Mouse (Mus musculus): ENCODE data around the gene Spn.

The Spn gene

DNA sequence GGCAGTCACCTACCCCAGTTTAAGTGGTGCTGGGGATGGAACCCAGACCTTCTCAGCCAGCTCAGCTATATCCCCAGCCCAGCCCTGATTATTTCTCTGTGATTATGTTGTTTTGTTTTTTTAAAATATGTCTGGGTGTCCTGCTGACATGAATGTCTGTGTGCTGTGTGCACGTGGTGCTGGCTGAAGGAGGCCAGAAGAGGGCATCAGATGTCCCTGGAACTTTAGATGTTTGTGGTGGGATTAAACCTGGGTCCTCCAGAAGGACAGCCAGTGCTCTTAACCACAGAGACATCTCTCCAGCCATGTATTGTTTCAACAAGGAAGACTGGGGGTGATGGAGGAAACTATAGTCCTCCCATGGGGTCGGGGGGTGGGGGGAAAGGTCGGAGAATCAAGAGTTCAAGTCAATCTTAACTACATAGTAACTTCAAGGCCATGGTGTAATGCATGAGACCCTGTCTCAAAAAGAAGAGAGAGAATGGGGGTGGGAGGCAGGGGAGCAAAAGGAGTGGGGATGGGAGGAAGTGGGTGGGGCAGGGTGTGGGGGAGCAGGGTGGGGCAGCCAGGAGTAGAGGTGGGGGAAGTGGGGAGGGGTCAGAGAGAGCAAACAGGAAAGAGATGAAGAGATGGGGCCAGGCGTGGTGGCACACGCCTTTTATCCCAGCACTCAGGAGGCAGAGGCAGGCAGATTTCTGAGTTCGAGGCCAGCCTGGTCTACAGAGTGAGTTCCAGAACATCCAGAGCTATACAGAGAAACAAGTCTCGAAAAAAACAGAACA is 3.2 kb upstream of the Spn start:
- DNase-seq (ENCODE audit: extremely low spot score), result no peak

DNA sequence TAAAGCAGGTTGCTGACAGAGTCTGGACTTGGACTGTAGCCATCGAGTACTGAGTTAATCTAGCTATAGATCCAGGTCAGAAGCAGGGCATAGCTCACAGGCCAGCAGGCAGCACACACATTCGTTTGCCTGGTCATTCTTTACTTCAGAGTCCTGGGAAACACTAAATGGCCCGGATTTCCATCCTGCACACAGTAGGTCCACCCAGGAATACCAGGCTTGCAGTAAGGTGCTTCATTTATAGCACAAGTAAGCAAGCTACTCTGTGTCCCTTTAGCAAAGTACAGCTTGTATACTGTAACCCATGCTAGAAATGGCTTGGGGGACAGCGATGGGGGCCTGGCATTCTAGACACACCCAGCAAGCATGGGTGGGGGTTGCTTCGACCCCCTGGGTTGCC is 1.9 kb upstream of the Spn start:
- DNase-seq (ENCODE audit: extremely low spot score), result no peak

DNA sequence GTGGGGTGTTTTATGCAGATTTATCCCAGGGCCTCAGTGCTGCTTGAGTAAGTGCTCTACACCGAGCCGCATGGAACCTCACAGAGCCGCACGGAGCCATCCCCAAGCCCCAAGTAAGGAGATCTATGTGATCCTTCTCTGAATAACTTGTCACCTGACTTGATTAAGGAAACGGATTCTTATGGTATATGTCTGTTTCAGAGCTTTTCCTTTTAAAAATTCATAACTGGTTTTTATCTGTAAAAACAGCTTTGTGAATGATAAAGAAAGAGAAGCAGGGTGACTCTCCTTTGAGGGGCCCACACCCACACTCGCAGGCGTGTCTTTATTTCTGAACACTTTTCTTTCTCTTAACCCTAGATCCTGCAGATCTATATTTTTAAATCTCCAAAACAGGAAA is 1.5 kb upstream of the Spn start:
- DNase-seq (ENCODE audit: extremely low spot score), result no peak

DNA sequence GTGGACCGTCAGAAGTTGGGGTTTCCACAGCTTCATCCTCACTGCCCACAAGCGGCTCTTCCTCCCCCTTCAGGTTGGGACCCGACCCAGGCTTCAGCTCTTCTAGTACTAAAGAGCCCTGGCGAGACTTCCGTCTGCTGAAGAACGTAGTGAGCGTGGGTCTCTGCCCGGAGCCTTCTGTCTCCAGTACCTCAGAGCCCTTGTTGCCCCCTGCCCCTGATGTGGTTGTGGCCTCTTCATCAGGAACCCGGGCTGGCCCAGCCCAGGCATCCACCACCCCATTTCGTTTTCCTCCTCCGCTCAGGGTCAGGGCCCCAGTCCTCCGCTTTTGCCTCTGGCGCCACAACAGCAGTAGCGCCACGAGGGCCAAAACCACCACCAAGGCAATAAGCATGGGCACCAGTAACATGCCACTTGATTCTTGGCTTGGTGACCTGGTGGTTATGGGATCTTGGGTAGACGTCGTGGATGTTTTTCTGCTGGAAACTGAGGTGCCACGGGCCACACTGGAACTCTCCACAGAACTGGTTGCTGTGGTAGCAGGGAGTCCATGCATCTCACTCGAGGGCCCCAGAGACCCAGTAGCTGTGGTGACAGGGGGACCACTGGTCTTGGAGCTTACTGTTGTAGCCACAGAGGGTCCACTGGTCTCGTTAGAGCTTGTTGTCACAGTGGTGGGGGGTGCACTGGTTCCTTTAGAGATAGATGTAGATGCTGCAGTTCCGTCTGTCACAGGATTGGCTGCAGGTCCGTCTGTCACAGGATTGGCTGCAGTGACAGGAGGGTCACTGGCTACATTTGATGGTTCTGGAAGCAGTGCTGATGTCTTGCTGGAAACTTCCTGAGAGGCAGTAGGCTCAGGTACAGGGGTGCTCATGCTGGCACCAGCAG is 1.2 kb downstream of the Spn start:
- DNase-seq (ENCODE audit: extremely low spot score), result no peak

DNA sequence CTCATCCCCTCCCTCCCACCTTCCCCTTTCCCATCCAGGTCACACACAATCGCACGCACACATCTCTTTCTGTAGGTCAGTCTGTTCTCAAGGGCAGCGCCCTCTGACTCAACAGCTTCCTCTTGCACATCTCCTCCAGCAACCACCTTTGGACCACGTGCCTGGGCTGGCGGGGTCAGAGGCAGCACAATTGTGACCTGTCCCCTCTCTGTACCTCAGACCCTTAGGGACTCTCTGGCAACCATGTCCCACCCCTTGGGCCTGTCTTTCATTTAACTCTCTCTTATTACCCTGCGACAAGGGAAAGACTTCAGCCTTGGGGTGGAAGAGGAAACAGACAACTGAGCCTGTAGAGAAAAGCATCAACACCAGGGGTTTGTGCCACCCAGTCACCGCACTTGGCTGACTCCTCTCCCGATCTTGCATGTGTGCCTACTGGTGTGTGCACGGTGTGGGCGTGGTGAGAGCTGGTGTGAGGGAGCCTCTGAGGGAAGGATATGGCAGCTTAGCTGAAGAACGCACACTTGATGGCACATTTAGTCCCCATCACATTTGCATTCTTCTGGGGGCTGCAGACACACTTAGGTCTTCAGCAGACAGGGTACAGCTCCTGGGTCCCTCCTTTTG is 2.7 kb downstream of the Spn start:
- no peak for DNase-seq (ENCODE audit: extremely low spot score)

DNA sequence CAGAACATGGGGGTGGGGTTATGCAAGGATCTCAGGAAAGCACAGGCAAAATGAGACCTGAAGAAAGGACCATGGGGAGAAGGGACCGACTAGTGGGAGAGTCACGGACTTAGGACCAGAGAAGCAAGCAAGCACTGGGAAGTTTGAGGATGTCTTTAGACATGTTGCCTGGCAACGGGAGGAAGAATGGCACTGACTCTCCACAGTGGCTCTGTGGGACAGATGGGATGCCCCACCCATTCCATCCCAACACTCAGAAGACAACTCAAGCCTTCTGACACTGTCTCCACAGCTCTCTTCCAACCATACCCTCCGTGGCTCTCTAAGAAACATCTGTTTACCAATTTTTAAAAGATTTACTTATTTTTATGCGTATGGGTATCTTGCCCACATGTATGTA is 4.5 kb downstream of the Spn start:
- no peak for DNase-seq (ENCODE audit: extremely low spot score)

DNA sequence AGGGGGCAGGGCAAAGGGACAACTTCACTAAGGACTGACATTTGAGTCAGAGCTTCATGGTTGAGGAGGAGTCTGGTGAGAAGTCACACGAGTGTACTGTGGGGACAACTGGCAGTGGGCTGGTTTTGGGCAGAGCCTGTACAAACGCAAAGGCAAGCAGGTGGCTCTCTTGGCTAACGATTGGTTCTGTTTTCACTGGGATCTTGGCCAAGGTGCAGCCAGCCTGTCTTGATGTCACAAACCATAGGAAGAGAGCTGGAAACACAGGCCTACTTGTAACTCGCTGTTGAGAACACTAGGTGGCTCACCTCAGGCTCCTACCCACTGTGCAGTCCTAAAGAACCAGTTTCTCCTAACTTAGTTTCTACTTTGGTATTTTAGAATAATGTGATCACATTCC is 8.0 kb downstream of the Spn start:
- no peak for DNase-seq (ENCODE audit: extremely low spot score)

DNA sequence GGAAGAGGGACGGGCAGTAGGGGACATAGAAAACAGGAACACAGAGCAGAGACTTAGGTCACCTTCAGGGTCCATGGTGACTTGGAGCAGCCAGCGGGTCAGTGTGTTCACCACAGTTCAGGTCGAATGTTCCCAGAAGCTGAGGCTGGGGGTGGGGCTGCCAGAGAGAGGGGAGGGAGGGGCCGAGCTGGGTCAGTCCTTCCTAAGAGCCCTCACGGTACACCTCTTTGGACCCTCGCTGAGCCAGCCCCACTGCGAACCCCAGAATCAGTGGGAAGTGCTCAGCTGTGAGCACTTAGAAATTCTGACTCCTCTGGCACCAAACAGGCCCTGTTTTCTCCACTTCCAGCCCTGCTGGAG is 15.7 kb downstream of the Spn start, which contains the start of gene Qprt:
TSS of gene Qprt (minus strand) at position 316 of the 360 bp plus-strand sequence.
- DNase-seq (ENCODE audit: extremely low spot score), result peak; percentile 51

DNA sequence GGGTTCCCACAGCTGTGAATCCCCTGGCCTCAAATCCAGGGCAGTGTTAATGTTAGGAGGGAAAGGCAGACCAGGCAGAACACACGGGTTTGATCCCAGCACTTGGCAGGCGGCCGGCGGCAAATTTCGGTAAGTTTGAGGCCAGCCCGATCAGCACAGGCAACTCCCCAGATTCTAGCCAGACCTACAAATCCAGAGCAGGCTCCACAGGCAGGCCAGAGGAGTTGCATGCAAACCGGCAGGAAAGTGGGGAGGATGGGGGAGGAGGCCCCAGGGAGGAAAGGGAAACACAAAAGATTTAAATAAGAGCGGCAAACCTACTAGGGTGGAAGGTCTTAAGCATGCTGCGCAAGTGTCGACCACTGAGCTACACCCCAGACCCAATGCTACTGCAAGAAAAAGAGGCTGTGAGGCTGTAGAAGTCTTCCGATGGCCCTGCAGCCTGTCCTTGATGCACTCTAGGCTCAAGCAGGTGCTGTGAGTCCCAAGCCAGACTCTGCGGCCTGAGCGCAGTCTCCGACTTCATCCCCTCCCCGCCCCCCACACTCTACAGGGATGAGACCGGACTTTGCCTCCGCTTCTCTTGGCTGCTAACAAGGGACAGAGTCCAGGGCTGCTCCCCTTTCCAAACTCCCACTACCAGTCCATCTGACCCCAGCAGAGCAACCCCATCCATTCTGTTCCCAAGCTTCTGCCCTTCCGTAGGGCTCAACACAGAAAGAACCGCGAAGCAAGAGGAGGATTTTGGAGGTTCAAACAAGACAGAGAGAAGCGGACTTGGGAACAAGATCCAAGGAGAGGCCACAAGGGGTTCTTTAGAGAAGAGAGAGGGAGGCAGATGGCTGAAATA is 16.3 kb downstream of the Spn start:
- DNase-seq (ENCODE audit: extremely low spot score), result peak; percentile 56

DNA sequence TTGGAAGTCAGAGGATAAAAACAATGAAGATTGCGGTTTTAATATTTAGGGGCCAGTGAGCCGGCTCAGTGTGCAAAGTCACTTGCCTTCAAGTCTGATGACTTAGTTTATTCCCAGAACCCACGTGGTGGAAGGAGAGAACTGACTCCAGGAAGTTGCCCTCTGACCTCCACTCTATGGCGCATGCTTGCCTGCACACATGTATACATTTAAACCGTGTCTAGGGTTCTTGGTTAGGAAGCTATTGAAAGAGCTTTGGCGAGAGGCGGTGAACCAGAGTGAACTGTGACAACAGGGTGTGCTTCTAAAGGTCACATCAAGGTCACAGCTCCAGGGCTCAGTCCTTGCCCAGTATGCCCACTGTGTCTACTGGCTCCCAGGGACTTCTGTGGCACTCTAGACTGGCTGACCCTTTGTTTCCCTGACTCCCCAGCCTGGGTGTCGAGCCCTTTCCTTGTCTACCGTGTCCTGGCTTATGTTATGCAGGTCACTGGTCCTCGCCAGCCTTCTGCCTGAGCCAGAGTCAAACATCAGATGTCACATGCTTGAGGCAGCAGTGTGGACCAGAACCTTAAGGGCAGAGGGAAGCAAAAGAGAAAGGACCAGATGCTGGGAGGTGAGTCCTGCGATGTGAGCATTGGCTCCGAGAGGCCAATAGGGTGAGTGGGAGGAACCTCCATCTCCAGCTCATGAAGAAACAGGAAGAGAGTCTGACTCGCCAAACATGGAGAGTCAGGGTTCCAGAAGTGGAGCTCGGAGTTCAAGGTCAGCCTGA is 18.8 kb downstream of the Spn start:
- peak; percentile 39 for DNase-seq (ENCODE audit: extremely low spot score)

DNA sequence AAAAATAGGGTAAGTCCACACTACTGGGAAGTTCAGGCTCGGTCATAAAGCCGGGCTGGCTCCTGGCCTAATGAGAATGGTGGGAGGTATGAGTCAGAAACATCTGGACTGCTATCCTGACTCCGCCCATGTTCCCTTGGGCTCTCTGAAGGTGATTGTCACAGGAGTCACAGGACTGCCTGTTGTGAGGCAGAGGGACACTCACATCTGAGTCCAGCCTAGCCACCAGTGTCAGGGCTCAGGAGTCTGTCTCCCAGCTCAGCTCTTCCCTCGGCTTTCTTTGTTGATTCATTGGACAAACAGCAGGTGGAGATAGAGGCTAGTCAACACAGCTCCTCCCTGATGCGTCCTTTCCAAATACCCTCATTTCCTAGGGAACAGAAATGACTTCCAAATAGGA is 19.7 kb downstream of the Spn start:
- peak; percentile 39 for DNase-seq (ENCODE audit: extremely low spot score)

DNA sequence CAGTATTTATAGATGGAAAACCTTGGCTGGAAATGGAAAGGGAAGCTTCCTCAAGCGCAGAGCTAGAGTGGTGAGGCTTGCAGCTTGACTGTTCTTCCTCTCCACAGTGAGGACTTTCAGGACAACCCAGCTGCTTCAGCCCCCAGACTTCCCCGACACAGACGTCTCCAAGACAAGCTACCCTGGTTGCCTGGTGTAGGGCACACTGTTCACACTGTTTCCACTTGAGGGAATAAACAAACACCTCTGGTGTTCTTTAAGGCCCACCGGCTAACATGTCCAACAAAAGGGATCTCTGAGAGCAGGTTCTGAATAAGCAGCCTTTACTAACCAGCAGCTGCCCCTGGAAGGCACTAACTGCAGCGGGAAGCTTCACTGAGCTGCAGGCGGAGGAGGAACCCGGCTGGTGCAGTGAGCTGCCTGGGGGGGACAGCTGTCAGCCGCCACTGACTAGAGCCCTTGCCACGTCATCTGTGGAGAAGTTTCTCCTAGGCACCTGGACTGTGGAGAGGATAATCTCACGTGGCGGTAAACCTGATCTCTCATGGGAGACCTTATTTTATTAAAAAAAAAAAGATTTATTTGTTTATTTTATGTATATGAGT is 21.2 kb downstream of the Spn start:
- no peak for DNase-seq (ENCODE audit: extremely low spot score)

DNA sequence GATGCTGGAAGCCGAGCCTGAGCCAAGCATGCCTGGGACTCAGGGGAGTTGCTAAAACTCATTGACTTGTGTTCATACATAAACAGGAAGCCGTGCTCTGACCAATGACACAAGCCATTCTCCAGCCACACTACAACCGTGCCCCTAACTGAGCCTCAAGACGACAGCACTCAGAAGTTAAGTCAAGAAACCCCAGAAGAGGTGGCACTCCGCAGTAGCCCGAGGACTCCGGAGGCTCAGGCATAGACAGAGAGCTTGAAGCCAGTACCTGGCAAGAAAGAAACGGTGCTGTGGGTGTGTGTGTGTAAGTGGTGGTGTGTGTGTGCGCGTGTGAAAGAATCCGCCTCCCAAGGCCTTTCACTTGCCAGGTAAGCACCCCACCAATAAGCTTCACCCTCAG is 22.7 kb downstream of the Spn start:
- no peak for DNase-seq (ENCODE audit: extremely low spot score)

DNA sequence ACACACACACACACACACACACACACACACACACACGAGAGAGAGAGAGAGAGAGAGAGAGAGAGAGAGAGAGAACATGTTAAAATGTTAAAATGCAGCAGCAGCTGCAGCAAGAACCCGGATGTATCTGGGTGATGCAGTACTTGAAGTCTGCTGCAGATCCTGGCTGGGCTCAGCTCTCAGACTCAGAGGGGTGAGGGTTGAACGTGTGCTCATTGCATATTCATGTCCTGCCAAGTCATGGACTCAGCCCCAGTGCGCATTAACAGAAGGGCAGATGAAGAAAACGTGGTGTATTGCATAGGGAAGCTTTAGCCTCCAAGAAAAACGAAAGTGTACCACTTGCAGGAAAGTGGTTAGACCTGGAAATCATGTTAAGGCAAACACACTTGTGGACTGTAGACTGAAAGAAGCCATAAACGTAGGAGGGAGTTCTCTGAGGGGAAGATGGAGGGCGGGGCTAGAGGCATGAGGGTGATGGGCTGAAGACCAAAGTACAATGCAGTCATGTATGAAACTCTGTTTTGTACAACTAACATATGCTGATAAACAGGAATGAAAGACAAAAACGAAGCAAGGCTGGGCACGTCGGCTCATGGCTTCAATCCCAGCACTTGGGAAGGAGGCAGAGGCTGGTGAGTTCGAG is 23.9 kb downstream of the Spn start:
- DNase-seq (ENCODE audit: extremely low spot score), result no peak

DNA sequence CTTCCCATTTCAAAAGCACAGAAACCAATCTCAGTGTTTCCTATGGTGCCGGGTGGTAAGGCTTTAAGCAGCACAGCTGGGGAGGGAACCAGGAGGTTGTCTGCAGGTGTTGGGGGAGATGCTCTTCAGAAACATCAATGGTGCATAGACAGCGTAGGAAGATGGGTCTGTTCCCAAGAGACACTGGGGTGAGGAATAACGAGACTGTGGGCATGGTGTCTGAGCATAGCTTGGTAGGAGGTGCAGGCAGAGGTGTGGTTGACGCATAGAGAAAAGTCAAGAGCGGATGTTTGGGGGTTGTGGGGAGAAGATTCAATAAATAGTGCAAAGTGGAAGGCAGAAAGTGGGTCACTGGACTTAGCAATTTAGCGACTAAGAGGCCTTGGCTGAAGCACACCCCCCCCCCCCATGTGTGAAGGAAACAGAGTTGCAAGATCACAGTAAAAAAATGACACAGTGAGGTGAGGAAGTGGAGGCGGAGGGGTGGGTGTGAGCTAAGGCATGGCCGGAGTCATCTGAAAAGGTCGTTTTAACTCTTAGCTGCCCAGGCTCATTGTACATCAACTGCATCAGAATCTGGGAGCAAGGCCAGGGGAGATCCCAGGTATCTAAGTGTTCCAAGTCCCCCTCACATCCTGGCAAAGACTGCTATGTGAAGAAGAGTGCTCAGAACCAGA is 24.6 kb downstream of the Spn start:
- DNase-seq (ENCODE audit: extremely low spot score), result no peak

DNA sequence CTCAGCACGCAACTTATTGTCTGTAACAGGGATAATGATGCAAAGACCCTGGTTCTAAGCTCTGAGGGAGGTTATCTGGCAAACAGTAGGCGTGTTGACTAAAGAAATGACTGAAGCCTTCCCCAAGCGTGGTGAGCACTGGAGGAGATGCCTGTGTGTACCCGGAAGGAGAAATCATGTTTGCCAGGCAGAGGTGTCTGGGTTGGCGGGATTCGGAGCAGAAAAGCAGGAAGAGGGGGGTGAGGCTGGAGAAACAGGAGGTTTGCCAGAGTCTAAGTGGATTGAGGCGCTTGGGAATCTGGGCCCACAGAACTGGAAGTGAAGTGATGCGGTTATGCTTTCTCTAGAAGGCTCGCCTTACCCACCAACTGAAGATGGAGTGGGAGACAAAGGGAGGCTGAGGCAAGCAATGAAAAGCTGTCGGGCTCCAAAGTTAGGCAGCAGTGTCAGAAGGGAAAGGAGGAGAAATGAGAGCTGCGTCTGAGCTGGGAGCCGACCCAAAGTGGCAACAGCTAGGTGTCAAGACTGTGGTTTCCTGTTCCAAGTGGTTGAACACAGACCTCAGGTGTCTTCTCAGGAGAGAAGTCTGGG is 25.3 kb downstream of the Spn start:
- no peak for DNase-seq (ENCODE audit: extremely low spot score)

DNA sequence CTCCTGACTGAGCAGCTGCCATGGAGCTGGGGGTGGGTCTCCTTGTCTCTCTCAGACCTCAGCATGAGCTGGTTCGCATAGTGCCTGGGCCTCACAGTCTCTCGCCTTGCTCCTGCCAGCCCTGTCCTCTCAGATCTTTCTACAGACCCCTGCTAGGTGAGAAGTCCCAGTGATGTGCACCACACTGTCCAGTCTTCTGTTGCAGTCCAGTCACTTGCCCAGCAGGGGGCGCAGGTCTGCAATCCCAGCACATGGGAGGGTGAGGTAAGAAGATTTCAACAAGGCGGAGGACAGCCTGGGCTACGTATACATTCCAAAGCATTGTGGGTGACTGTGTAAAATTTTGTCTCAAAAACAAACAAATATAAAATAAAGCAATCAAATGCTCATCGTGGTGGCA is 26.2 kb downstream of the Spn start:
- DNase-seq (ENCODE audit: extremely low spot score), result peak; percentile 68

DNA sequence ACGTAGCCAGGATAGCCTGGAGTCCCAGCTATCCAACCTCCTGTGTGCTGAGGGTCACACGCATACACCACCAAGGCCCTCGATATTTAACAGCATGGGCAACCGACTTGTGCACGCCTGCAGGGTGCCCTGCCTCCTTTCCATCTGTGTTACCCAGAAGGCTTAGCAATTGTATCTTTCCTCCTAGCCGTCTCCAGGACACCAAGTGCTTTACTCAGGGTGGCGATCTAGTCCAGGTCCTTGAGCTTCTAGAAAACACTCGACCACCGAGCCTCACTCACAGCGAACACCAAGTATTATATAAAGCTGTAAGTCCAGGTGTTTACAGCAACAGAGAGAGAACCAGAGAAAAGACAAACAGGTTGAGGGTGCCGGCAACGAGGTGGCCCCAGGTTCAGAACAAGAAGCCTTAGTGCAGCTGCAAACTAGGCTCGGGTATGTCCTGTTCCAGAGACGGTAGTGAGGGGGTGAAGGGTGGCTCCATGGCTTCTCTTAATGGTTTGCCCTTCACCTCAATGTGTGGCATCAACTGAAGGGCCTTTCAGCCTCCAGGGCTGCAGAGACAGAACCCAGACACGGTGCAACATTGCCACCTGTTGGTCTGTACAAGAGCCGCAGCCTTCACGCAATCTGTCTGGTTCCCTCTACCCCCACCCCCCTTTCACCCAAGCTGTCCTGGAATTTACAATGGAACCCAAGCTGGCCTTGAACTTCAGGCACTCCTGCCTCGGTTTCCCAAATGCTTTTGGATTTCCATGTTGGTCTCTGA is 27.2 kb downstream of the Spn start:
- peak; percentile 74 for DNase-seq (ENCODE audit: extremely low spot score)
